Mouse (Mus musculus) right cerebral cortex, postnatal 4 days (tissue): ENCODE data around the gene Prkar1b.

Experiments
- DNase-seq: peaks from one replicate; pipeline ENCODE4 v3.0.0-alpha.2; 2022

Prkar1b gene

DNA sequence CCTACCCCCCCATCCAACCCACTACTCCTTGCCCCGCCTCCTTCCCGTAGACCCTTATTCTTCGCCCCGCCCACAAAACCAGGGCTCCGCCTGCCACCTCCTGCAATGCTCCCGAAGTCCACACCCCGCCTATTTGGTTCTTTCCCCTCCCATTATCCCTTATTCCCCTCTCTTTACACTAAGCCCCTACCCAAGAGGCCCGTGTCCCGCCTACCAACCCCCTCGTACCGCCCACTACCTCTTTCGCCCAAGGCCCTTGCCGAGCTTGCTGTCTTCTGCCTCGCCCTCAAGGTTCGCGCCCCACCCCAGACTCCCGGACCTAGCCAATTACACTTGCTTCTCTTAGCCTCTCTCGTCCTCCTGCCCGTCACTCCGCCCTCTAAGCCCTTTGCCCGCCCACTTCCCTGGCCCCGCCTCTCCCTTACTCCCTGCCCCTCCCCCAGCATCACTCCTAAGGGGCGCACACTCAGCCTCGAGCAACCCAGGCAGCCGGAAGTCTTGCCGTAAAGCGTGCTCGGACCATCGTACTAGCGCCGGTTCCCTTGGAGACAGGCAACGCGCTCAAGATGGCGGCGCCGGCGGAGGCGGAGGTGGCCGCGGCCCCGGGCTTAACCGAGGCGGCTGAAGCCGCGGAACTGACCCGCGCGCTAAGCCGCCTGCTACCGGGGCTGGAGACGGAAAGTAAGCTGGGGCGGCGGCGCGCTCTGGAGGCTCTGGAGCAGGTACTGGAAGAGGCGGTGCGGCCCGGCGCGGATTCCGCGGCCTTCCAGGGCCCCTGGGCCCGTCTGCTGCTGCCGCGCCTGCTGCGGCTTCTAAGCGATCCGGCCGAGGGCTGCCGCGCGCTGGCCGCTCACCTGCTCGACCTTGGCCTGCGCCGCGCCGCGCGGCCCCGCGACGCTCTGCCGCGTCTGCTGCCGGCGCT lies at the start of gene Prkar1b, which contains the start of gene Dnaaf5:
TSS of gene Prkar1b (minus strand) at position 321 of the 922 bp plus-strand sequence.
TSS of gene Dnaaf5 (plus strand) at position 543 of the 922 bp plus-strand sequence.
- peak; percentile 96 for DNase-seq

- no peak for DNase-seq
These were observed 49.8 kb upstream of the Prkar1b start for GRCm38 (mm10) chr5:139199636-139199994.

GRCm38 (mm10) chr5:139198779-139199178 lies 49.0 kb upstream of the Prkar1b start:
- DNase-seq = no peak

DNA sequence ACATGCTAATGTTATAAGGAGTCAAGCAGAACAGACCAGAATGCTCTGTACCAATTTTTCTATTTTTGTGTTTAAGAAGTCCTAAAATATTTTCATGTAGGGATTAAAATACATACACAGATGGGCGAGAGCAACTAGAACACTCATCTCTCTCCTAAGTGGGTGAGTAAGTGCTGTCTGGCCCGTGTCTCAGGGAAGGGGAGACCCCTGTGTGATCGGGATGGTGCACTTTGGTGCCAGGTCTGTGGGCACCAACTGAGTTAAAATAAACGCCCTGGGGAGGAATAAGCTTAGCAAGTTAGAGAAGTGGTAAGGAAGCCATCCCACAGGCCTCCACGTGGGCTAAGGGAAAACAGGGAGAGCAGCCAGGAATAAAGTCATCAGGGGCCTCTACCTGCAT lies 41.2 kb upstream of the Prkar1b start:
- no peak for DNase-seq

- DNase-seq = no peak
These were observed 39.9 kb upstream of the Prkar1b start for GRCm38 (mm10) chr5:139189726-139190125.

DNA sequence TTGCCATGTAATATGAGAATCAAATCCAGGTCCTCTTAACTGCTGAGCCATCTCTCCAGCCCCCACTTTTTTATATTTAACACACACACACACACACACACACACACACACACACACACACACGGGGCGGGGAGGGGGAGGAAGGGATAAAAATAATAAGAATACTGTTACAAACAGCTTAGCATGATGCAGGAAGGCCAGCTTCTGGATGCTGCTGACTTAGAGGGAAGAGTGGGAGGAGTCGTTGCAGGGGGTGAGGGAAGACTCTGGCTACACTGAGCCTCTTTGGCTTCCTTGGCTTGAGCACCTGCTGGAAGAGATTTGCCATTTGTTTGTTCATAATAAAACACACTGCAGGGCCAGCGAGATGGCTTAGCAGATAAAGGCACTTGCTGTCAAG lies 35.1 kb upstream of the Prkar1b start:
- DNase-seq = no peak

DNA sequence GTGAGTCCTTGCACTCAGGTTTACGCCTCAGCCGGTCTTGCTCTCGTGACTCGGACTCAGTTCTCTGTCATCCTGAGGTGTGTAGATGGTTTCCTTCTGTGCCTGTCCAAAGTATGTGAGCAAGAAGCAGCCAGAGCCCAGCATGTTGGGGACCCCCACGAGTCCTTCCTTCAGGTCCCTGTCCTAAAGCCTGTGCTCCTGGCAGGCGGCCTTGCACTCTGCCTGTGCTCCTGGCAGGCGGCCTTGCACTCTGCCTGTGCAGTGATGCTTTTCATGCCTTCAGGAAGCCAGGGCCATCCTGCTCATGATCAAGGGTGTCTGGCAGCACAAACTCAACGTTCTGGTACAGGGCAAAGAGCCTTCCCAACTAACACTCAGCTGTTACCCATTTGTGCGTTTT lies 33.8 kb upstream of the Prkar1b start:
- DNase-seq = no peak

DNA sequence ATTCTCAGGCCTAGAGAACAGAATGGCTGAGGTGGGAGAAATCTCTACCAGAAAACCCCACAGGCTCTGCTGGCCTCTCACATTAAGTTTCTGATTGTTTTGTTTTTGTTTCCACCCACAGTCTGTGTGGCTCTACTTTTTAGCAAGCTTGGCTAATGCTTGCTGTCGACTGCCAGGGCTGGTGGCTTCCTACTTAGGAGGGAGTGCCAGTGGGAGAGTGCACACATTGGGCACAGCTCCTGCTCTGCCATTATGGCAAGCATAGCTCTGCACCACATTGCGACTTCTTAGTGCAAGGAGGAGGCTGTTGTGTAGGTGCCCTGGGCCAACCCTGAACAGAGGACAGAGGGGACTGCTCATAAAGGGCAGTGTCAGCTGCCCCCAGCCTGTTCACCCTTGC lies 33.3 kb upstream of the Prkar1b start:
- no peak for DNase-seq

- peak; percentile 91 for DNase-seq
These were observed 29.3 kb upstream of the Prkar1b start for GRCm38 (mm10) chr5:139178895-139179631.

DNA sequence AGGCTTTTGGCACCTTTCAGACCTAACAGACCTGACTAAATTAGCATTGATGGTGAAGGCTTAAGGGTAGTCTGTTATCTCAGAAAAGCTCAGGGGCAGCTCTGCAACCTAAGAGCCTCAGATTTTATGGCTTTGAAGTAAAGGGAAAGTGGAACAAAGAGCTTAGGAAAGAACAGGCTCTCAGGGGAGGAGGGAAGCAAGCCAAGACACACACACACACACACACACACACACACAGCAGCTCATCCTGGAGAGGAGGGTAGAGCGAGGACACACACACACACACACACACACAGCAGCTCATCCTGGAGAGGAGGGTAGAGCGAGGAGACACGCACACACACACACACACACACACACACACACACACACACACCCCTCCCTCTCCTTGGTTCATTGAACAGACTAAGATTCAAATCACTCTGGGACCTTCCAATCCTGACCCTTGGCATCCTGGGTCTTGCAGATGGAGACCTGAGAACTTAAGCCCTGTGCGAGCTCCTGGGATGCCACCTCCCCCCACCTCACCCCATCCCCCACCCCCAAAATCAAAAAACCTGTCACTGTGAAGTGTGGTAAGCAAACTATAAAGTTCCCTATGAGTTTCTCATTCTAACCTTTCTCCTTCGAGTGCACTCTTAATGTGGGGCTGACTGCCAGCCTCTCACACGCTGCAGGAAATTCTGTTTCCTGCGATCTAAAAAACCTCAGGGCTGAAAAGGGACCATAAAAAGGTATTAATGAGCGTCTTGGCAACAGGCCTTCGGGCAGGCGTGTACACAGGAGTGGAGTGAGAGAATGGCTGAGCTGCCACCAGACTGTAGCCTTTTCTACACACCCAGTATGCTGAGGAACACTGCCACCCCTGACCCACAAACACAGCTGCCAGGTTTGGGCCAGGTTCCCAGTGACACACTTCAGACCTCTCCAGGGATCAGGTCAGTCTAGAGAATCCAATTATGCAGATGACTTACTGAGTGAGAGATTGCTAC lies 25.1 kb upstream of the Prkar1b start:
- no peak for DNase-seq

DNA sequence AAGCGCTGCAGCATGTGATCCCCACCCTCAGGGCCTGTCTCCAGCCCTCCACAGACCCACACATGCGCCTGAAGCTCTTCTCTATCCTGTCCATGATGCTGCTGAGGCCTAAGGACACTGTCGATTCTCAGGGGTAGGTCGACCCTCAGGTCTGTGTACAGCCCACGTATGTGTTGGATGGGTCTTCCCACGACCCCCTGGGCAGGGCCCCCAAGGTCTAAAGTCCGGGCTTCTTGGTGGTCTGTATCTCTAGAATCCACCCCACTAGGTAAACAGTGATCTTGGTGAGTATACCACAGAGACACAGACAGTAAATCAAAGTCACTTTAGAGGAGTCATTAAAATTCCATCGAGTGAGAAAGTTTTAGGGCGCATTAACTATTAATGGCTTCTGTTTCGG lies 24.3 kb upstream of the Prkar1b start:
- DNase-seq = no peak

- no peak for DNase-seq
These were observed 22.1 kb upstream of the Prkar1b start for GRCm38 (mm10) chr5:139171929-139172328.

- no peak for DNase-seq
These were observed 17.7 kb upstream of the Prkar1b start for GRCm38 (mm10) chr5:139167548-139167947.

DNA sequence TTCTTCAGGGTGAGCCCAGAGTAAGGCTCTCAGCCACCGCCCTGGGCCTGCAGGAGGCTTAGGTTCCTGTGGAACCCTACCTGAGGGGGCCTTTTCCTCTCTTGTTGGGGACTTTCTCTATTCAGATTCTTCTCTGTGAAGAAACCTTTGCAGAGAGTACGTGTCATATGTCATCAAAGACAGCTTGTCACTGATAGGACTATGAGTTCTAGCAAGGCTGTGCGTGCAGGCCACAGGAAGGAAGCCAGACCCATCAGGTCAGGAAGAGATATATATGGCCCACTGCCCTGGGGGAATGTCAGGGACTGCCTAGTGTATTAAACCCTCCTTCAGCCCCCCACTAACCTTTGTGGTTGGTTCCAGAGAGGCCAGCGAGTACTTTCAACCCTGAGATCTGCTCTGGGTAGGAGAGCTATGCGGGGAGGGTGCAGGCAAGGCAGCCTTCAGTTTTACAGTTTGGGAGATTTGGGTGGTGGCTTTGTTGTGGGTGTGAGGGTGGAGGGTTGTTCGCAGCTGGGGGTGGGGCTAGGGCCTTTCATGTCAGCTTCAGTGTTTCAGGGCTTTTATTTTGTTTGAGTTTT lies 17.1 kb upstream of the Prkar1b start:
- DNase-seq = no peak

GRCm38 (mm10) chr5:139161632-139162031 lies 11.8 kb upstream of the Prkar1b start:
- DNase-seq = no peak

DNA sequence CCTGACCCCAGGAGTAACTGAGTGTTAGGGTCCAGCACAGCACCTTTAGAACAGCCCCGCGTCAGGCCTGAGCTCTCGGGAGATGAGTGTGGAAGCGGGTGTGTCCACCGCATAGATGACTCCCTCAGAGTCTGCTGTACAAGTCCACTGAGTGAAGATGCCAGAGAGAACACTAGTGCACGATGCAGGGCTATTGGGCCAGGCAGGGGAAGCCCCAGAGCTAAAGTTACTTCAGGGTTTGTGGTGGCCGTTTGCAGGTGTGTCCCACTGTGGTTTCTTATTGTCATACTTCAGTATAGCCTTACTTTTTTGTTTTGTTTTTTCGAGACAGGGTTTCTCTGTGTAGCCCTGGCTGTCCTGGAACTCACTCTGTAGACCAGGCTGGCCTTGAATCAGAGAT lies 11.1 kb upstream of the Prkar1b start:
- no peak for DNase-seq

- DNase-seq = no peak
These were observed 816 bp upstream of the Prkar1b start for GRCm38 (mm10) chr5:139150603-139151031.

- no peak for DNase-seq
These were observed 662 bp downstream of the Prkar1b start for GRCm38 (mm10) chr5:139149006-139149672.

GRCm38 (mm10) chr5:139147178-139148078 lies 2.4 kb downstream of the Prkar1b start:
- DNase-seq = peak; percentile 40

GRCm38 (mm10) chr5:139146476-139147075 lies 3.2 kb downstream of the Prkar1b start:
- no peak for DNase-seq
